Mouse (Mus musculus): ENCODE results near the gene 1810062G17Rik.
A peak's percentile ranks its signal among the peaks of the same experiment; 100 is the strongest.

1810062G17Rik gene

GRCm38 (mm10) chr3:36475532-36476087 is at the start of gene 1810062G17Rik, which contains the start of gene Anxa5:
TSS of gene 1810062G17Rik (plus strand) at chr3:36475937.
TSS of gene Anxa5 (minus strand) at chr3:36475894.
- peak; percentile 68 for DNase-seq (ENCODE audit: low read depth, low spot score)

- no peak for DNase-seq (ENCODE audit: low read depth, low spot score)
Observed at GRCm38 (mm10) chr3:36427386-36427785, 48.4 kb upstream of the 1810062G17Rik start.

GRCm38 (mm10) chr3:36430360-36430759 is 45.4 kb upstream of the 1810062G17Rik start:
- DNase-seq (ENCODE audit: low read depth, low spot score): no peak

DNA sequence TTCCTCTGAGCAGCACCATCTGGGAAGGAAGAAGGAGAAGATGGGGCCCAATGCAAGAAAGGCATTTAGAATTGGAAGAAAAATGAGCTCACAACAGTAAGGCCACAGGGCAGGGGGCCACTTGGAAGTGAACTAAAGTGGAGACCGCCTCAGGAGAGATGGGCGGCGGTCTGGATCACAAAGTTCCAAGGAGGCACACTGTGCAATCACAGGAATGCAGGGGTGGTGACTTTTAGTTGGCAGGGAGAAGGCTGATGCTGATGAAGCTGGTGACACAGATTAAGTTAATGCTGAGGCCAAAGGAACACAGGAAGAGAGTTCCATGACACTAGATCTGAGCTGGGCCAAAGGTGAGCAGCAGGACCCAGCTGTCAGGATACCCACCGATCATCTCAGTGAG is 35.5 kb upstream of the 1810062G17Rik start:
- no peak for DNase-seq (ENCODE audit: low read depth, low spot score)

GRCm38 (mm10) chr3:36442426-36442825 is 33.3 kb upstream of the 1810062G17Rik start:
- peak; percentile 20 for DNase-seq (ENCODE audit: low read depth, low spot score)

GRCm38 (mm10) chr3:36446041-36446440 is 29.7 kb upstream of the 1810062G17Rik start:
- DNase-seq (ENCODE audit: low read depth, low spot score): no peak

DNA sequence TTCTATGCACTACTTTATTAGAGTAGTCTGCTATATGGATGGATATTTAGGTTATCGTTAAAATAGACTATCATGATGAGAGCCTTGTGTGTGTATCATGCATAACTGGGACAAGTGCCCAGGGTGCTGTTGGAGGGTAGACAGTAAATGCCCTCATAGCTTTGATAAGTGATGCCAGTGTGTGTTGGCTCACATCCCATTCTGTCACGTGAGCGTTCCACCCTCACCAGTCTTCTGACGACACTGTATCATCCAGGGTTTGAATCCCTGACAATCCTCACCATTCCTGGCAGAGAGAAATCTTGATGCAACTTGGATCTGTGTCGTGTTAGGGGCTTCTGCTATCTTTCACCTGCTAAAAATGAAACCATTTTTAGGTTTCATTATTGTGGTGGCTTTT is 29.2 kb upstream of the 1810062G17Rik start:
- DNase-seq (ENCODE audit: low read depth, low spot score): no peak

- DNase-seq (ENCODE audit: low read depth, low spot score): no peak
Observed at GRCm38 (mm10) chr3:36446918-36447317, 28.8 kb upstream of the 1810062G17Rik start.

DNA sequence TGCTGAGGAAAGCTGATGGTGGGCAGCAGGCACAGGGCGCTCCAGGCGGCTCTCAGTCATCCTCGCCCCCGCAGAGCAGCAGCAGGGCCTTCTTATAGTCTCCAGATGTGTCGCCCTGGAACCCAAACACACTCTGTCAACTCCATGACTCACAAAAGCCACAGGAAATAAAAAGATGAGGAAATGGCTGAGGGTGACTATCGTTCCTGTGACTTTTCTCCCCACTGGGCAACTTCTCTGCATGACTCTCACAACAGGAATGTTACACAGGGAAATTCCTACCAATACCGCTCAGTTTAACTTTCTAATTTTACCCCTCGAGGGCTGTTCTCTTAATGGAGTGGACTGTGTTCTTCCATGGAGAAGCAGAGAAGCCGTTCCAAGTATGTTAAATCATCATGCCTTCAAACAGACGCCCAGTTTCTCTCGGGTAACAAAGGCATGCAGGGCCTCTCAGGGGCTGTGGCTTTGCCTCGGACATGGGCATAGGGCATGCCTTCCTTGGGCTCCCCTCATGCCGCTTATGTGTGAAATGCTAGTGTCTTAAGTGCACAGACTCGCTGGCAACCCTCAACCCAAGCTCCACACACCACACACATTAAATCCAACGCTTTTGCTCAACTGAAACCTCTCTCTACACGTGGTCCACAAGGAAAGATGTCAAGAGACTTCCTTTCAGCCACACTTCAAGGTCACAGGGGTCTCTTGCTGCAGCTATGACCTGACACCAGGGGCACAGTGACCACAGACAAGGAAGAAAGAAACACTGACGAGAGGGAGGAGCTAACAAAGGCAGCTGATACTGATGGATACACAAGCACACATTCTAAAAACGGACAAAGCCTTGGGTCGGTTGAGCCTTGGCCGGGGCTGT is 26.2 kb upstream of the 1810062G17Rik start:
- DNase-seq (ENCODE audit: low read depth, low spot score): no peak

GRCm38 (mm10) chr3:36452502-36452901 is 23.2 kb upstream of the 1810062G17Rik start:
- no peak for DNase-seq (ENCODE audit: low read depth, low spot score)

DNA sequence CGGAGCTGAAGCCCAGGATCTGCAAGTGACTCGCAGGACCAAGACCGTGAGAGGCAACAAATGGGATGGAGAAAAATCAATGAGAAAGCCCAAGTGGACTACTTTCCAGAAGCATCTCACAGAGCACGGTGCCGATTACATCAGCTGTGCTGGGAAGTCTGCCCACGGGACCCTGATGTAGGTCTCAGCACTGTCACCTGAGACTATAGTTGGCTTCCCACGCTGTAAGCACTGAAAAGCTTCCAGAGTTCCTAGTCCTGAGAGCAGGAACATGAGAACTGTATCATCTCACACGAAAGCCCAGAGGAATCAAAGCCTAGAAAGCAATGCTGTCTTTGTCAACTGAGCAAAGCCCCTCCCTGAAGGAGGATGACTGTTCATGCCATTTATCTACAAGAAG is 20.6 kb upstream of the 1810062G17Rik start:
- DNase-seq (ENCODE audit: low read depth, low spot score): no peak

DNA sequence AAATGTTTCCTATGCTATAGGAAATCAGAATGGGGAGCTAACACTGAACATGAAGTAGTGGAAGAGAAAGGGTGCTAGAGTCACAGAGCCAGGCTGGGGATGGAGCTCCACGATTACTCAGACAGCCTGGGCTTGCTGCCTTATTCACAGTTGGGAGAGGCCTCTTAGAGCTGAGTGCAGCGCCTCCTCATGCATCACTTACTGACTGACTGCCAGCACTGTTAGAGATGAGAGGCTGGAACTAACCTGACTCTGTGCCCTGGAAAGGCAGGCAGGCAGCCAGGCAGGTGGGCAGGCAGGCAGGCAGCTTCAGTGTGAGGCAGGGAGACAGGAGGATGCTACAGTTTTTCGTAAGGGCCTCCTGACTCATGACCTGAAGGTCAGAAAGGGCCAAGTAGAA is 20.2 kb upstream of the 1810062G17Rik start:
- no peak for DNase-seq (ENCODE audit: low read depth, low spot score)

- no peak for DNase-seq (ENCODE audit: low read depth, low spot score)
Observed at GRCm38 (mm10) chr3:36460717-36461116, 15.0 kb upstream of the 1810062G17Rik start.

DNA sequence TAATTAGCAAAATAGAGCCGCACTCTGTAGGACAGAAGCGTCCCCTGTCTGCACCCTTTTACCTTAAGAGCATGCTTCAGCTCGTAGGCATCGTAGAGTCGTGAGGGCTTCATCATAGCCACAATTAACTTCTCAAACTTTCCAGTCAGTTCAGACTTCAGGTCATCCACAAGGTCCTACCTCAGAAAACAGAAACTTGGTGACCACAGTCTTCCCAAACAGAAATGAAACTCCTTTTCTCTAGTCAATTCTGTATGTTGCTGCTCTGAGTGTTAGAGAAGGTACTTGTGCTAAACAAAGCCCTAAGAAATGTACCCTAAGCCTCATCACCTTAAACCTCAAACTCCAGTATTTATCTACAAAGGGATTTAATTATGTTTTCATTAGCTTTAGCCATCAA is 13.9 kb upstream of the 1810062G17Rik start:
- no peak for DNase-seq (ENCODE audit: low read depth, low spot score)

DNA sequence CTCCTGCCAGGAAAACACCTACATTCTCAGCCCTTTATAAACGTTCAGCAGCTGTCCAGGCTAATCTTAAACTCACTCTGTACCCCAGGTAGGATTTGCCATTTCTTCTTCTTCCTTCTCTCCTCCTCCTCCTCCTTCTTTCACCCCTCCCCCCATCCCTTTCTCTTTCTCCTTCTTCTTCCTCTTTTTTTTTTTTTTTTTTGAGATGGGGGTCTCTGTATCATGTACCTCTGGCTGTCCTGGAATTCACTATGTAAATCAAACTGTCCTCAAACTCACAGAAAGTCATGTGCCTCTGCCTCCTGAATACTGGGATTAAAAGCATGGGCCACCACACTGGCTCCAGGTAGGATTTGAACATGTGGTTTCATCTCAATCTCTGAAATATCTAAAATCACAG is 13.4 kb upstream of the 1810062G17Rik start:
- DNase-seq (ENCODE audit: low read depth, low spot score): no peak

DNA sequence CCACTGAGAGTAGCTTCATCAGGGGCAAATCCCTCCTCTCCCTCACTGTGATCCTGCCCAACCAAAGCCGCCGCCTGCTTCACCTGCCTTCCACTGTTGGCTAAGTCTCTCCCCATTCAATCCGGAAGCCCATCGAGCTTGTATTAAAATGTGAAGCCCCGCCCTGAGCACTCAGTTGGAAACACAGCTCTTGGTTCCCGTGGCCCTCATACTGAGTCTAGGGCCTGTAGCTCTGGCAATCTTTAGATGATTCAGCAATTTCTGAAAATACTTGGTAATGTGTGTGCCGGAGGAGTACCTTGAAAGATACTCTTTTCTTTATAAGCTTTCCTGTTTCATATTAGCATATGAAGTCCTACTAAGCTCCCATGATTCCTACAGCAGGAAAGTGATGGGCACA is 10.2 kb upstream of the 1810062G17Rik start:
- no peak for DNase-seq (ENCODE audit: low read depth, low spot score)

GRCm38 (mm10) chr3:36467632-36468031 is 8.1 kb upstream of the 1810062G17Rik start:
- DNase-seq (ENCODE audit: low read depth, low spot score): no peak

DNA sequence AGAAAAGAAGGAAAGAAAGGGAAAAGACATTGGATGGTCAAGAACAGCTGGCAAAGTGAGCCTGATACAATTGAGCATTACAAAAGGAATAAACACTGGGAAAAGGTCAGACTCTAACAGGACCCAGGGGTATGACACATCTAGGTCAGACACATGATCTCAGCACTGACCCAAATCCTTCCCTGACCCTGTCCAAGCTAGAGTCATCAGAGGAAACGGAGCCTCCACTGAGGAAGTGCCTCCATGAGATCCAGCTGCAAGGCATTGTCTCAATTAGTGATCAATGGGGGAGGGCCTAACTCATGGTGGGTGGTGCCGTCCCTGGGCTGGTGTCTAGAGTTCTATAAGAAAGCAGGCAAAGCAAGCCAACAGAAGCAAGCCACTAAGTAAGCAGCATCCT is 6.9 kb upstream of the 1810062G17Rik start:
- no peak for DNase-seq (ENCODE audit: low read depth, low spot score)

- no peak for DNase-seq (ENCODE audit: low read depth, low spot score)
Observed at GRCm38 (mm10) chr3:36471856-36472255, 3.9 kb upstream of the 1810062G17Rik start.

- DNase-seq (ENCODE audit: low read depth, low spot score): no peak
Observed at GRCm38 (mm10) chr3:36473222-36473621, 2.5 kb upstream of the 1810062G17Rik start.

DNA sequence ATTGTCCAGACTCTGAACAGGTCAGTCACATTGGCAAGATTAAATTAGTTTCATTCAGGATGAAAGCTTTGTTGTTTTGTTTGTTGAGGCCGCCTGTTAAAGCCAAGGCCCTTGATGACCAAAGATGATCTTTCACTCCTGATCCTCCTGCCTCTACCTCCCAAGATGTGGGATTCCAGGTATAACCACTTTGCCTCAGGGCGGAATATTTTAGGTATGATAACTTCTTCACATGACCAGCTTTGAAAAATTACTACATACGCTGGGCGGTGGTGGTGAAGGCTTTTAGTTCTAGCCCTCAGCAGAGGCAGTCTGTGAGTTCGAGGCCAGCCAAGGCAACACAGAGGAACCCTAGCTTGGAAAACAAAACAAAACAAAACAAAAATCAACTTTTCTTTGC is 1.3 kb upstream of the 1810062G17Rik start:
- no peak for DNase-seq (ENCODE audit: low read depth, low spot score)

DNA sequence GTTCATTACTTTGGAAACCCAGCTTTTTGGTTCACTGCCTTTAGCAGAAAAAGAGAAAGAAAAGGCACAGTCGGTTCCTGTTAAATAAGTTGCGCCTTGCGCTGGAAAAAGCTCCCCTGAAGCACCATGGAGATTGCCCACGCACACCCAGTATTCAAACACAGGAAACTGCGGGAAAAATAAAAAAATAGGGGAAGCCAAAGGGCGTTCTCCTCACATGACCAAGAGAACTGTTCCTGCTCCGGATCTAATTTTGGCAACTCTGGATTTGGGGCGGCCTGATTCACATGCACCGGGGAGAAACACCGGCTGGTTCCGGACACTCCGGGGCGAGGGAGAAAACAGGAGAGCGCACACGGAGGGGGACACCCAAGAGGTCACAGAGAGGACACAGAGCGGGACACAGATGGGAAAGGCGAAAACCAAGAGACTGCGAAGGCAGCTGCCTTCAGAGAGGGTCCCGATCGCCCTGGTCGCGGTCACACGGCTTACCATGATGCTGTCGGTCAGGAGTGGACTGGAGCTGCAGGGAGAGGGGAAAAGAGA is 726 bp upstream of the 1810062G17Rik start:
- DNase-seq (ENCODE audit: low read depth, low spot score): no peak

Measured in retina, adult 2 months (tissue).